Mouse (Mus musculus) myocyte (in vitro differentiated cells): ENCODE data around the gene Gm44973.

Source experiments
- E2F4 ChIP-seq: IDR thresholded peaks from one replicate; pipeline ENCODE4 v1.6.1; 2011; ENCODE audit warnings: mild to moderate bottlenecking, control low read depth, moderate library complexity; ENCODE audit not compliant: insufficient read depth
- MAX ChIP-seq: IDR thresholded peaks from one replicate; pipeline ENCODE4 v1.6.1; 2011; ENCODE audit warnings: low read depth, mild to moderate bottlenecking, control low read depth
- MYOG ChIP-seq, 3 experiments: IDR thresholded peaks; one replicate each; pipeline ENCODE4 v1.6.1; 2011; ENCODE audit warnings: control low read depth in 2 of 3, low read depth in 2 of 3, mild to moderate bottlenecking in 2 of 3; ENCODE audit not compliant: insufficient read length in 2 of 3, control insufficient read depth in 1 of 3, insufficient read depth in 1 of 3
- POLR2A ChIP-seq: IDR thresholded peaks from one replicate; pipeline ENCODE4 v1.6.1; 2011; ENCODE audit warnings: low read depth, mild to moderate bottlenecking, control low read depth, moderate library complexity; ENCODE audit not compliant: insufficient read length
- POLR2AphosphoS2 ChIP-seq: IDR thresholded peaks from one replicate; pipeline ENCODE4 v1.6.1; 2011; ENCODE audit warnings: low read depth, control low read depth; ENCODE audit not compliant: insufficient read length
- SRF ChIP-seq: IDR thresholded peaks from one replicate; pipeline ENCODE4 v1.6.1; 2011; ENCODE audit warnings: low read depth; ENCODE audit not compliant: control insufficient read depth, insufficient read length
- TCF12 ChIP-seq: IDR thresholded peaks from one replicate; pipeline ENCODE4 v1.6.1; 2011; ENCODE audit warnings: mild to moderate bottlenecking, control low read depth; ENCODE audit not compliant: poor library complexity, insufficient read depth, severe bottlenecking
- TCF3 ChIP-seq: IDR thresholded peaks from one replicate; pipeline ENCODE4 v1.6.1; 2011; ENCODE audit warnings: low read depth, control low read depth; ENCODE audit not compliant: insufficient read length
- USF1 ChIP-seq: IDR thresholded peaks from one replicate; pipeline ENCODE4 v1.6.1; 2011; ENCODE audit warnings: low read depth, mild to moderate bottlenecking, control low read depth, moderate library complexity

GRCm38 (mm10) chr7:5056651-5057263, 41.5 kb downstream of the Gm44973 start:
- TF ChIP-seq TCF3 (no peak), POLR2A (no peak), USF1 (no peak), SRF (no peak), TCF12 (no peak), MAX (no peak), MYOG (IDR thresholded peaks at IDR 0.05; ENCODE audit: control insufficient read depth in 1 of 3, insufficient read depth in 1 of 3, insufficient read length in 2 of 3, low read depth in 2 of 3) (no peak), E2F4 (no peak), POLR2AphosphoS2 (no peak)
